Mouse (Mus musculus): ENCODE measurements around the gene Rinl. TPM values are rescaled to one million over a fixed set of nuclear protein-coding genes. Genes with fewer than 3 reads are reported as not detected.

Gene Rinl
- polyA plus RNA-seq, 1 experiment from 2014 or later: 1.8 TPM

GRCm38 (mm10) chr7:28785161-28785560 is 3.6 kb upstream of the Rinl start:
- WGBS: 74% methylated on average over 5 of the region's 5 CpGs
- peaks cover 16% of the 10 kb centered on the region; the same call in 1 of the 2 replicates for H3K36me3 ChIP-seq
- ATAC-seq (replicated peaks): no peak
- H3K9me3 ChIP-seq: no peaks in the 10 kb centered on the region
- H3K4me2 ChIP-seq (replicated peaks): no peak overlapping the region
- no peak overlapping the region for H3K4me3 ChIP-seq
- H3K27me3 ChIP-seq: no peaks in the 10 kb centered on the region
- H3K9ac ChIP-seq (replicated peaks): no peak overlapping the region
- H3K27ac ChIP-seq (replicated peaks): no peak overlapping the region
- peaks cover 3% of the 10 kb centered on the region for H3K4me1 ChIP-seq

- H3K27me3 ChIP-seq: no peaks in the 10 kb centered on the region
- 92% methylated on average over 9 of the region's 9 CpGs for WGBS
- H3K4me2 ChIP-seq (replicated peaks): no peak overlapping the region
- no peaks in the 10 kb centered on the region for H3K4me1 ChIP-seq
- no peak overlapping the region for H3K27ac ChIP-seq (replicated peaks)
- H3K9ac ChIP-seq (replicated peaks): no peak overlapping the region
- H3K4me3 ChIP-seq: no peak overlapping the region
- ATAC-seq (replicated peaks): no peak
- no peaks in the 10 kb centered on the region for H3K9me3 ChIP-seq
- peaks cover 8% of the 10 kb centered on the region; the same call in 1 of the 2 replicates for H3K36me3 ChIP-seq
Measured at GRCm38 (mm10) chr7:28787884-28788283, 885 bp upstream of the Rinl start.

- no peak overlapping the region for H3K9ac ChIP-seq (replicated peaks)
- no peaks in the 10 kb centered on the region for H3K27me3 ChIP-seq
- no peak for ATAC-seq (replicated peaks)
- no peak overlapping the region for H3K27ac ChIP-seq (replicated peaks)
- no peak overlapping the region for H3K4me2 ChIP-seq (replicated peaks)
- H3K4me3 ChIP-seq: no peak overlapping the region
- 82% methylated on average over 3 of the region's 3 CpGs for WGBS
- no peaks in the 10 kb centered on the region for H3K9me3 ChIP-seq
- no peaks in the 10 kb centered on the region for H3K4me1 ChIP-seq
- peaks cover 4% of the 10 kb centered on the region; the same call in 1 of the 2 replicates for H3K36me3 ChIP-seq
Measured at GRCm38 (mm10) chr7:28789235-28789634, 466 bp downstream of the Rinl start.

GRCm38 (mm10) chr7:28790066-28790806 is 1.5 kb downstream of the Rinl start:
- no peak for ATAC-seq (replicated peaks)
- 49% methylated on average over 8 of the region's 8 CpGs for WGBS
- H3K4me3 ChIP-seq: no peak overlapping the region

GRCm38 (mm10) chr7:28791706-28792105 is 2.9 kb downstream of the Rinl start:
- Histone ChIP-seq H3K4me3 (no peak overlapping the region), H3K9ac (replicated peaks) (no peak overlapping the region), H3K4me2 (replicated peaks) (no peak overlapping the region), H3K27me3 (no peaks in the 10 kb centered on the region), H3K9me3 (no peaks in the 10 kb centered on the region), H3K4me1 (peaks cover 4% of the 10 kb centered on the region), H3K27ac (replicated peaks) (no peak overlapping the region), H3K36me3 (peaks cover 4% of the 10 kb centered on the region; the same call in 1 of the 2 replicates)
- ATAC-seq (replicated peaks): no peak

More at GRCm38 (mm10) chr7:28790066-28790806, 1.5 kb downstream of the Rinl start:
- H3K4me1 ChIP-seq: no peaks in the 10 kb centered on the region
- H3K9ac ChIP-seq (replicated peaks): no peak overlapping the region
- no peak overlapping the region for H3K27ac ChIP-seq (replicated peaks)
- peaks cover 4% of the 10 kb centered on the region; the same call in 1 of the 2 replicates for H3K36me3 ChIP-seq
- no peak overlapping the region for H3K4me2 ChIP-seq (replicated peaks)
- no peaks in the 10 kb centered on the region for H3K9me3 ChIP-seq
- no peaks in the 10 kb centered on the region for H3K27me3 ChIP-seq

GRCm38 (mm10) chr7:28792391-28793185 is 3.8 kb downstream of the Rinl start:
- 0 out of 2 replicates have a peak, but pooled peaks cover 4% of the 10 kb centered on the region for H3K36me3 ChIP-seq
- 87% methylated on average over 14 of the region's 14 CpGs for WGBS
- H3K27ac ChIP-seq (replicated peaks): no peak overlapping the region
- H3K4me1 ChIP-seq: peaks cover 8% of the 10 kb centered on the region
- H3K9me3 ChIP-seq: no peaks in the 10 kb centered on the region
- H3K27me3 ChIP-seq: no peaks in the 10 kb centered on the region
- H3K4me2 ChIP-seq (replicated peaks): no peak overlapping the region
- no peak for ATAC-seq (replicated peaks)
- H3K9ac ChIP-seq (replicated peaks): no peak overlapping the region
- no peak overlapping the region for H3K4me3 ChIP-seq

- Histone ChIP-seq H3K27ac (replicated peaks) (no peak overlapping the region), H3K27me3 (no peaks in the 10 kb centered on the region), H3K9me3 (no peaks in the 10 kb centered on the region), H3K4me1 (peaks cover 8% of the 10 kb centered on the region), H3K4me2 (replicated peaks) (no peak overlapping the region), H3K36me3 (no peaks in the 10 kb centered on the region), H3K4me3 (no peak overlapping the region), H3K9ac (replicated peaks) (no peak overlapping the region)
- ATAC-seq (replicated peaks): no peak
- WGBS: 35% methylated on average over 2 of the region's 2 CpGs
Measured at GRCm38 (mm10) chr7:28793834-28794233, 5.1 kb downstream of the Rinl start.

GRCm38 (mm10) chr7:28794496-28794895 is 5.7 kb downstream of the Rinl start:
- Histone ChIP-seq H3K4me3 (no peak overlapping the region), H3K9ac (replicated peaks) (no peak overlapping the region), H3K36me3 (no peaks in the 10 kb centered on the region), H3K9me3 (no peaks in the 10 kb centered on the region), H3K27me3 (no peaks in the 10 kb centered on the region), H3K4me2 (replicated peaks) (no peak overlapping the region), H3K27ac (replicated peaks) (no peak overlapping the region), H3K4me1 (peaks cover 8% of the 10 kb centered on the region)
- ATAC-seq (replicated peaks): no peak
- WGBS: 85% methylated on average over 3 of the region's 3 CpGs

- Histone ChIP-seq H3K36me3 (no peaks in the 10 kb centered on the region), H3K4me2 (replicated peaks) (no peak overlapping the region), H3K9ac (replicated peaks) (no peak overlapping the region), H3K27me3 (no peaks in the 10 kb centered on the region), H3K4me3 (no peak overlapping the region), H3K9me3 (no peaks in the 10 kb centered on the region), H3K4me1 (peaks cover 8% of the 10 kb centered on the region), H3K27ac (replicated peaks) (no peak overlapping the region)
- WGBS: 80% methylated on average over 15 of the region's 15 CpGs
- no peak for ATAC-seq (replicated peaks)
Measured at GRCm38 (mm10) chr7:28795832-28796231, 7.1 kb downstream of the Rinl start.

- no peaks in the 10 kb centered on the region for H3K27me3 ChIP-seq
- peak overlapping the region; percentile 13; the same call in 1 of the 2 replicates for H3K4me3 ChIP-seq
- peaks cover 11% of the 10 kb centered on the region for H3K4me1 ChIP-seq
- peak overlapping the region; percentile 33 for H3K9ac ChIP-seq (replicated peaks)
- peak; percentile 78 for ATAC-seq (replicated peaks)
- WGBS: 13% methylated on average over 32 of the region's 32 CpGs
- no peak overlapping the region for H3K27ac ChIP-seq (replicated peaks)
- H3K9me3 ChIP-seq: no peaks in the 10 kb centered on the region
- H3K4me2 ChIP-seq (replicated peaks): peak overlapping the region; percentile 34
- no peaks in the 10 kb centered on the region for H3K36me3 ChIP-seq
Measured at GRCm38 (mm10) chr7:28796562-28796975, 7.8 kb downstream of the Rinl start.

- no peak overlapping the region for H3K27ac ChIP-seq (replicated peaks)
- H3K27me3 ChIP-seq: no peaks in the 10 kb centered on the region
- H3K9me3 ChIP-seq: no peaks in the 10 kb centered on the region
- no peak for ATAC-seq (replicated peaks)
- H3K4me3 ChIP-seq: no peak overlapping the region
- no peak overlapping the region for H3K4me2 ChIP-seq (replicated peaks)
- H3K9ac ChIP-seq (replicated peaks): no peak overlapping the region
- no peaks in the 10 kb centered on the region for H3K36me3 ChIP-seq
- H3K4me1 ChIP-seq: peaks cover 29% of the 10 kb centered on the region
- WGBS: 95% methylated on average over 9 of the region's 9 CpGs
Measured at GRCm38 (mm10) chr7:28799994-28800393, 11.2 kb downstream of the Rinl start.

- no peaks in the 10 kb centered on the region for H3K27me3 ChIP-seq
- H3K4me3 ChIP-seq: no peak overlapping the region
- ATAC-seq (replicated peaks): no peak
- peaks cover 27% of the 10 kb centered on the region for H3K4me1 ChIP-seq
- H3K36me3 ChIP-seq: no peaks in the 10 kb centered on the region
- H3K27ac ChIP-seq (replicated peaks): no peak overlapping the region
- H3K4me2 ChIP-seq (replicated peaks): no peak overlapping the region
- no peaks in the 10 kb centered on the region for H3K9me3 ChIP-seq
- WGBS: 63% methylated on average over 3 of the region's 3 CpGs
- H3K9ac ChIP-seq (replicated peaks): no peak overlapping the region
Measured at GRCm38 (mm10) chr7:28801451-28801850, 12.7 kb downstream of the Rinl start.
